Mouse (Mus musculus) liver, adult 2 months (tissue): ENCODE results near the gene Cadm1.

ENCODE experiments used
- CTCF ChIP-seq: fragments of 200-500 bp; IDR thresholded peaks from 2 replicates; pipeline ENCODE4 v1.5.1; 2011; ENCODE audit warnings: low read depth, low read length, control low read depth
- POLR2A ChIP-seq: fragments of 200-500 bp; IDR thresholded peaks from 2 replicates; pipeline ENCODE4 v1.6.1; 2011; ENCODE audit warnings: low read length, control low read depth; ENCODE audit not compliant: insufficient read depth; ENCODE audit errors: extremely low read depth

DNA sequence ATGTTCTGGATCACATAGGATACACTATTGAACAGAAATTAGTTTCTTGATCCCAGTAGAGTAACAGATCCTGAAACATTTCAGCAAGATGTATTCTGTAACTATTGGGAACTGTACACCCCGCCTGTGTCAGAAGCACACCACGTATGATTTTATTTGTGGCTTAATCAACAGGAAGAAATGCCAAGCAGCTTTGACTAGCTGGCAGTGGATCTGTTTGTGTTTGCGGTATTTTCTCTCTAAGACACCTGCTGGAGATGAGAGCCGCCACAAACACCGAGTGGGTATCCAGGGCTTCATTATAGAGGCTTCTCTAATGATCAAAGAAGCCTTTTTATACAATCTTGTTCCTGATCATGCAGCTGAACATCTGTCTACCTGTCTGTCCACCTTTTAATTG, 204.9 kb downstream of the Cadm1 start:
- TF ChIP-seq POLR2A (no peak), CTCF (no peak)
